Mouse (Mus musculus): Measurements from ENCODE around the gene Mpdu1.

DNA sequence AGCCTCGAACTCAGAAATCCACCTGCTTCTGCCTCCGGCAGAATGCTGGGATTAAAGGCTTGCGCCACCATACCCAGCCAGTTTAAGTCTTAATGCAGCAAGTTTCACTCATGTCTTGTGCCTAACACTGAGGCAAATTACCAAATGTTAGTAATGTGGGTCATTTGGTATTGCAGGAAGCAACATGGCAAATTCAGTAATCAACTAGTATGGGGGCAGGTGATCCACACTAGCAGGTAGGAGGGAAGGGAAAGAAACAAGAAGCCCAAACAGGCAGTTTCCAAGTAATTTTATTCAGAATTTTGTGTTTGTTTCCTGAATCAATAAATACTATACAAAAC, 4.2 kb upstream of the Mpdu1 start:
- TF ChIP-seq CTCF (IDR thresholded peaks at IDR 0.05) (no peak), EP300 (IDR thresholded peaks at IDR 0.05) (no peak)
